Mouse (Mus musculus) heart, embryonic 14.5 days (tissue): ENCODE results near the gene Sgsm2. TPM values are rescaled to one million over a fixed set of nuclear protein-coding genes. Genes with fewer than 3 reads are reported as not detected.
A peak's percentile ranks its signal among the peaks of the same experiment; 100 is the strongest.

Experiments
- ATAC-seq: fragments of 200-750 bp; cut with Nextera tagmentation; 2 replicates; pipeline ENCODE4 v1.8.0; 2017; ENCODE audit warnings: low read depth, moderate TSS enrichment; ENCODE audit not compliant: insufficient number of reproducible peaks, insufficient read depth, low FRiP score
- H3K27ac ChIP-seq, 2 experiments: fragments of 200-500 bp in 1 of 2; fragments of 300-500 bp in 1 of 2; sonication (generic) in 1 of 2; replicated peaks in 1 of 2; 2 replicates each; pipeline ENCODE4 v1.5.1; 2012 to 2014; ENCODE audit warnings: low read depth in 2 of 2, low read length in 2 of 2, control low read depth in 1 of 2, mild to moderate bottlenecking in 1 of 2, mixed read lengths in 1 of 2; ENCODE audit not compliant: control insufficient read depth in 1 of 2, insufficient read depth in 1 of 2
- H3K27me3 ChIP-seq: fragments of 300-500 bp; sonication (generic); 2 replicates; pipeline ENCODE4 v1.6.1; 2014; ENCODE audit warnings: mild to moderate bottlenecking, low read length, control low read depth; ENCODE audit not compliant: control insufficient read depth, insufficient read depth
- H3K36me3 ChIP-seq: fragments of 300-500 bp; sonication (generic); 2 replicates; pipeline ENCODE4 v1.6.1; 2014; ENCODE audit warnings: mild to moderate bottlenecking, control low read depth, low read length, mixed read lengths; ENCODE audit not compliant: control insufficient read depth, insufficient read depth
- H3K4me1 ChIP-seq, 2 experiments: fragments of 200-500 bp in 1 of 2; fragments of 300-500 bp in 1 of 2; sonication (generic) in 1 of 2; 2 replicates each; pipeline ENCODE4 v1.6.1; 2012 to 2014; ENCODE audit warnings: low read length in 2 of 2, control low read depth in 1 of 2, mixed read lengths in 1 of 2; ENCODE audit not compliant: control insufficient read depth in 2 of 2, insufficient read depth in 2 of 2
- H3K4me2 ChIP-seq: fragments of 300-500 bp; sonication (generic); 2 replicates; pipeline ENCODE4 v1.6.1; 2014; ENCODE audit warnings: mild to moderate bottlenecking, low read length
- H3K4me3 ChIP-seq, 2 experiments: fragments of 200-500 bp in 1 of 2; fragments of 300-500 bp in 1 of 2; sonication (generic) in 1 of 2; 2 replicates each; pipeline ENCODE4 v1.5.1; 2012 to 2014; ENCODE audit warnings: low read length in 2 of 2, mild to moderate bottlenecking in 2 of 2, control low read depth in 1 of 2, low read depth in 1 of 2, moderate library complexity in 1 of 2; ENCODE audit not compliant: control insufficient read depth in 1 of 2, insufficient read depth in 1 of 2
- H3K9ac ChIP-seq: fragments of 300-500 bp; sonication (generic); 2 replicates; pipeline ENCODE4 v1.6.1; 2014; ENCODE audit warnings: mild to moderate bottlenecking, low read length
- H3K9me3 ChIP-seq: fragments of 300-500 bp; sonication (generic); 2 replicates; pipeline ENCODE4 v1.6.1; 2016; ENCODE audit warnings: low read length, control low read depth; ENCODE audit not compliant: control insufficient read depth
- WGBS: fragments of 180-500 bp; shearing (Covaris S2); extraction: QIAGEN DNeasy Blood & Tissue Kit; methylation state at CpG from one replicate; pipeline ENCODE4 v1.1.7; 2014; 5-methylcytosine and 5-hydroxymethylcytosine counted together
- polyA plus RNA-seq: library from polyadenylated mRNA; unstranded; fragments of >200 nt; fragmentation: Nextera tagmentation; extraction: Ambion mirVana; gene quantifications from 2 replicates; pipeline ENCODE4 v1.2.1, GENCODE M21; 2014

The Sgsm2 gene
- polyA plus RNA-seq, 1 experiment from 2014 or later = 5.3 TPM

DNA sequence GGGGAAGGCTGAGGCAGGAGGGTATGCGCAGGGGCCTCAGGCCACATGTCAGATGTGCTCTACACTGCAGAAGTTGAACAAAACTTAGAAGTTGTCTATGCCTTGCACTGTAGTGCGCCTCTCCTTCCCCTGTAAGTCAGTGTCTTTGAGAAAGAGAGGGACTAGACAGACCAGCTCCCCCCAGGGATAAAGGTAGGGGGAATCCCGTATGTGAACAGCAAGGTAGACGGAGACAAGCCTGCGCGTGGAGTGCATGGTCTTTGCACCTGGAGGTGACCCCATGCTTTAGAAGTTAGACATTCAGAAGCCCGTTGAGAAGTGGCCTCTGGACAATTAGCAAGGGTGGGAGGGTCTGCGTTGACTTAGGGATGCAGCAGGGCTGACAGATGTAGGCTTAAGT lies 56.1 kb downstream of the Sgsm2 start:
- no peaks in the 10 kb centered on the region for H3K27me3 ChIP-seq
- peak overlapping the region; percentile 55 to 59; a peak in 3 of 4 replicates for H3K27ac ChIP-seq
- H3K36me3 ChIP-seq = peaks cover 36% of the 10 kb centered on the region
- peaks cover 3% of the 10 kb centered on the region; the same call in 1 of the 2 replicates for H3K9me3 ChIP-seq
- H3K4me2 ChIP-seq = no peak overlapping the region
- no peak for ATAC-seq
- 87% methylated on average over 8 of the region's 8 CpGs for WGBS
- H3K4me1 ChIP-seq = peaks cover 22 to 42% of the 10 kb centered on the region in 2 experiments
- no peak overlapping the region for H3K9ac ChIP-seq
- H3K4me3 ChIP-seq = no peak overlapping the region

GRCm38 (mm10) chr11:74839860-74840715 lies 56.8 kb downstream of the Sgsm2 start:
- H3K4me3 ChIP-seq = no peak overlapping the region
- ATAC-seq = no peak
- no peaks in the 10 kb centered on the region for H3K9me3 ChIP-seq
- H3K27ac ChIP-seq = no peak overlapping the region; a peak in 1 of 4 replicates
- H3K36me3 ChIP-seq = peaks cover 36% of the 10 kb centered on the region
- H3K4me1 ChIP-seq = peaks cover 22 to 42% of the 10 kb centered on the region in 2 experiments
- H3K9ac ChIP-seq = no peak overlapping the region
- no peaks in the 10 kb centered on the region for H3K27me3 ChIP-seq
- H3K4me2 ChIP-seq = no peak overlapping the region
- 89% methylated on average over 19 of the region's 19 CpGs for WGBS

DNA sequence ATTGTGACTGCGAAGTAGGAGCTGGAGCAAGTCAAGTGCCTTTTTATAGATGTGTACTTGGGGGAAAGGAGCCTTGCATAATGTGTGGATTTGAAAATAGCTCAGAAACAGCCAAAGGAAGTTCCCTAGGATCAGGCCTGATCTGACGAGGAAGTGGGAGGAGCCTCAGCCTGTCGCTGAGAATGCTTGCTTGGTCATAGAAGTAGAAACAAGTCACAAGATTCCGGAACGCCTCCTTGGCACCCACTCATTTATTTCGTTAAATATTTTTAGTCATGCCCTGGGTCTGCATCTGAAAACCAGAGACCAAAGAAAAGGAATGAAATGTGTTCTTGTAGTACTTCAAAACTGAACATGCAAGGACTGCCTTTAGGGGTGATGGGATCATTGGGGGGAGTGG lies 57.9 kb downstream of the Sgsm2 start:
- H3K36me3 ChIP-seq = peaks cover 28% of the 10 kb centered on the region
- ATAC-seq = no peak
- H3K4me3 ChIP-seq = peak overlapping the region in 1 of 2 experiments; percentile 56; a peak in 2 of 4 replicates
- H3K4me2 ChIP-seq = peak overlapping the region; percentile 92
- no peaks in the 10 kb centered on the region for H3K9me3 ChIP-seq
- no peaks in the 10 kb centered on the region for H3K27me3 ChIP-seq
- 38% methylated on average over 6 of the region's 6 CpGs for WGBS
- H3K27ac ChIP-seq = peak overlapping the region; percentile 97 to 99
- H3K4me1 ChIP-seq = peaks cover 31 to 52% of the 10 kb centered on the region in 2 experiments
- peak overlapping the region; percentile 80 for H3K9ac ChIP-seq

DNA sequence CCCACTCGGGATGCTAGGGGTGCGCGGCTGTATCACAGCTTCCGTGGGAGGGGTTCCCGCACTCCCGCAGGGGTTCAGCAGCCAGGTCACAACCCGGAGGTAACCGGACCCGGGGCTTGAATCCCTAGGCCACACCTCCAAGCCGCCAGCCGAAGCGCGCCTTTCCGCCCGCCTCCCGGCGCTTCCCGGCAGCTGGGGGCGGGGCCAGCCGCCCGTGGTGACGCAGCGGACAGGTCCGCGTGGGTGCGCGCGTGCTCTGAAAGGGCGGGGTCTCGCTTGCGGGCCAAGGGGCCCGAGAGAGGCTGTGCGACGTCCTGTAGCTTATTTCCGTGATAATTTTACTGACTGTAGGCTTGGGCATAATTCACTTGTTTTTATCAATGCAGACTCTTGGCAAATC lies 58.4 kb downstream of the Sgsm2 start:
- Histone ChIP-seq H3K9me3 (no peaks in the 10 kb centered on the region), H3K4me1 (peaks cover 37 to 55% of the 10 kb centered on the region in 2 experiments), H3K36me3 (peaks cover 22% of the 10 kb centered on the region), H3K27ac (peak overlapping the region; percentile 97 to 99), H3K9ac (peak overlapping the region; percentile 80), H3K4me3 (peak overlapping the region; percentile 56 to 64), H3K4me2 (peak overlapping the region; percentile 92), H3K27me3 (no peaks in the 10 kb centered on the region)
- ATAC-seq = peak; percentile 65
- WGBS = under 1% methylated on average over 35 of the region's 35 CpGs

DNA sequence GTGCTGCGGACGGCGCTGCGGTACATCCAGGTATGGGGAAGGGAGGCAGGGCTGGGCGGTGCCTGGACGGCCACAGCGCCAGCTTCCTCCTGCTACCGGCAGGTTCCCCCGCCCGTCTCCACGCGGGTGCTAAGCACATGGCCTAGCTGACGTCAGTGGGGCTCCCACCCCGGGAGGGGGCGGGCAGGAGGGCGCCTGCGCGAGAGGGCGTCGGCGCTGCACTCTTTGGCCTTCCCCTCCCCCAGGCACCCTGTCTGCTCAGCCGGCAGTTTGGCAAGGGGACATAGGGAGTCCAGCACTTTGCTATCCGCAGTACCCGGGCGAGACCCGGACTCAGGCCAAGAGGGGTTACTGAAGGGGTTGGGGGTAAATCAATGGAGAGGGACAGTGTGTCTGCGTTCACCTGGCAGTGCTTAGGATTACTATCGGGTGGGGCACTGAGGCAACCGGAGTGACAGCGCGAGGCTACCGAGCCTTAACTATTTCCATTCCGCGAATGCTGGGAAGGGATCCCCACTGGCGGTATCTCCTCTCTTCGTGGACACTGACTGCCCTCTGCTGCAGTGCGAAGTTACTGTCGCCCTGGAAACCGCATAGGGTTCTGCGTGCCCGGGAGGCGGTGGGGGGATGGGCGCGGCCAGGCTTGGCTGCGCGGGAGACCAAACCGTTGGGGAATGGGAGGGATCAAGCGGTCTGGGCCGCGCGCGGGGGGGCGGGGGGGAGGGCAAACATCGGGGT lies 59.0 kb downstream of the Sgsm2 start:
- Histone ChIP-seq H3K4me1 (peaks cover 38 to 55% of the 10 kb centered on the region in 2 experiments), H3K27me3 (no peaks in the 10 kb centered on the region), H3K36me3 (peaks cover 17% of the 10 kb centered on the region), H3K27ac (peak overlapping the region; percentile 97 to 99), H3K9ac (peak overlapping the region; percentile 80), H3K4me2 (peak overlapping the region; percentile 92), H3K4me3 (peak overlapping the region; percentile 56 to 64), H3K9me3 (no peaks in the 10 kb centered on the region)
- ATAC-seq = peak; percentile 81
- under 1% methylated on average over 53 of the region's 54 CpGs for WGBS

DNA sequence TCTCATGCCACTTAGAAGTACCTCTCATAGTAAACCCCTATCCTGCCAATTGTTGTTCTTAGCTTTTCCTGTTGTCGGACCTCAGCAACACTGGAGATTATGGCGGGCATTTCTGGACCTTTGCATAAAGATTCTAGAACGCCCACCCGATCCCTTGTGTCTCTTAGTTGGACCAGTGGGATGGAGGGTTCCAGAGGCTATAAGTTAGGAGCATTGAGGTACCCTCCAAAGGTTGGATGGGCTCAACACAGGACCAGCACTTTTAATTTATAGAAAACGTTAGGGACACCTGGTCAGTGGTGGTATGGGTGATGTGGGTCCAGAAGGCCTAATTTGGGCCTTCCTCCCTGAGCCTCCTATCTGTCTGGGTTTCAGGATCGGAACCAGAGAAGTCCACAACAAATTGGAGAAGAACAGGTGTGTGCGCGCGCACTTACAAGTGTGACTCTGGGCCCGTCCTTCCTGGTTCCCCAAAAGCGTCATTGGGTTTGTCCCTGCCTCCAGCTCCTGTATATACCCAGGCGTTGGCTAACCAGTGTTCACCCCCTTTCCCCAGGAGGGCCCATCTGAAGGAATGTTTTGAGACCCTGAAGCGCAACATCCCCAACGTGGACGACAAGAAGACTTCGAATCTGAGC lies 59.7 kb downstream of the Sgsm2 start:
- Histone ChIP-seq H3K9ac (peak overlapping the region; percentile 80), H3K27me3 (no peaks in the 10 kb centered on the region), H3K4me3 (peak overlapping the region; percentile 56 to 64), H3K36me3 (peaks cover 10% of the 10 kb centered on the region), H3K9me3 (no peaks in the 10 kb centered on the region), H3K4me2 (peak overlapping the region; percentile 92), H3K27ac (peak overlapping the region; percentile 97 to 99), H3K4me1 (peaks cover 40 to 51% of the 10 kb centered on the region in 2 experiments)
- WGBS = 49% methylated on average over 16 of the region's 16 CpGs
- no peak for ATAC-seq
